Mouse (Mus musculus) CH12.LX (cell line): ENCODE measurements around the gene Kcnc2. TPM values are rescaled to one million over a fixed set of nuclear protein-coding genes. Genes with fewer than 3 reads are reported as not detected.
"Not testable (repeated sequence)": the region's sequence is repeated elsewhere in the genome, so short reads cannot be mapped to it uniquely, and the experiment has no call there.

Experiments used
- DNase-seq: peaks from one replicate; pipeline ENCODE4 v3.0.0-alpha.2; 2013; ENCODE audit errors: extremely low read depth
- H3K27ac ChIP-seq: 2 replicates; pipeline ENCODE4 v1.5.1; 2012; ENCODE audit warnings: low read depth, mild to moderate bottlenecking, control low read depth, moderate library complexity; ENCODE audit not compliant: insufficient read depth
- H3K27me3 ChIP-seq: replicated peaks from 2 replicates; pipeline ENCODE3; 2012; ENCODE audit warnings: inconsistent platforms
- H3K36me3 ChIP-seq, 2 experiments: replicated peaks in 1 of 2; 2 replicates each; pipeline versions ENCODE3 to v1.6.1; 2012; ENCODE audit warnings: inconsistent platforms in 1 of 2, low read length in 1 of 2, mild to moderate bottlenecking in 1 of 2, mixed read lengths in 1 of 2, moderate library complexity in 1 of 2; ENCODE audit not compliant: control insufficient read depth in 1 of 2, insufficient read depth in 1 of 2
- H3K4me1 ChIP-seq, 2 experiments: 2 replicates each; pipeline ENCODE4 v1.6.1; 2012; ENCODE audit warnings: inconsistent platforms in 1 of 2, moderate library complexity in 1 of 2; ENCODE audit not compliant: insufficient read depth in 2 of 2, control insufficient read depth in 1 of 2
- H3K4me2 ChIP-seq: 2 replicates; pipeline ENCODE4 v1.6.1; 2012; ENCODE audit warnings: low read depth, mild to moderate bottlenecking, control low read depth; ENCODE audit not compliant: poor library complexity, insufficient read depth, severe bottlenecking
- H3K4me3 ChIP-seq, 3 experiments: fragments of 150-350 bp in 1 of 3; sonication (generic) in 1 of 3; replicated peaks in 1 of 3; 2 replicates each; pipeline versions ENCODE3 to v1.5.1; 2011 to 2012; ENCODE audit warnings: low read depth in 2 of 3, low read length in 2 of 3, mild to moderate bottlenecking in 2 of 3, moderate library complexity in 2 of 3, control low read depth in 1 of 3, improper control_type of control experiment in 1 of 3, inconsistent platforms in 1 of 3, mixed read lengths in 1 of 3; ENCODE audit not compliant: poor library complexity in 1 of 3
- H3K79me2 ChIP-seq: replicated peaks from 2 replicates; pipeline ENCODE4 v1.6.1; 2012; ENCODE audit warnings: mild to moderate bottlenecking, moderate library complexity; ENCODE audit not compliant: control insufficient read depth, poor library complexity, insufficient read depth, severe bottlenecking; ENCODE audit errors: extremely low read depth
- H3K9ac ChIP-seq: 2 replicates; pipeline ENCODE4 v1.6.1; 2012; ENCODE audit warnings: low read depth, mild to moderate bottlenecking, control low read depth, moderate library complexity; ENCODE audit not compliant: insufficient read depth
- H3K9me3 ChIP-seq: replicated peaks from 2 replicates; pipeline ENCODE3; 2012; ENCODE audit warnings: low read length, inconsistent platforms, mixed read lengths
- CTCF ChIP-seq, 2 experiments: IDR thresholded peaks in 1 of 2; conservative IDR thresholded peaks in 1 of 2; 2 replicates each; pipeline ENCODE4 v1.5.1; 2011 to 2012; ENCODE audit warnings: low read depth in 2 of 2, low read length in 2 of 2, improper control_type of control experiment in 1 of 2, inconsistent platforms in 1 of 2, mild to moderate bottlenecking in 1 of 2, moderate library complexity in 1 of 2
- EP300 ChIP-seq: IDR thresholded peaks from 2 replicates; pipeline ENCODE4 v1.6.1; 2011; ENCODE audit warnings: low read length, improper control_type of control experiment
- HCFC1 ChIP-seq: IDR thresholded peaks from 2 replicates; pipeline ENCODE4 v1.6.1; 2012; ENCODE audit warnings: low read depth, mild to moderate bottlenecking, inconsistent platforms, low read length, improper control_type of control experiment
- MAFK ChIP-seq: IDR thresholded peaks from 2 replicates; pipeline ENCODE4 v1.6.1; 2011; ENCODE audit warnings: low read length, improper control_type of control experiment; ENCODE audit not compliant: insufficient replicate concordance
- MAX ChIP-seq: IDR thresholded peaks from 2 replicates; pipeline ENCODE4 v1.6.1; 2011; ENCODE audit warnings: low read length, improper control_type of control experiment
- MAZ ChIP-seq: IDR thresholded peaks from 2 replicates; pipeline ENCODE4 v1.6.1; 2012; ENCODE audit warnings: low read depth, mild to moderate bottlenecking, inconsistent platforms, low read length, improper control_type of control experiment, moderate library complexity
- NELFE ChIP-seq: IDR thresholded peaks from 2 replicates; pipeline ENCODE4 v1.6.1; 2011; ENCODE audit warnings: low read depth, low read length, improper control_type of control experiment
- POLR2AphosphoS2 ChIP-seq: IDR thresholded peaks from 2 replicates; pipeline ENCODE4 v1.6.1; 2011; ENCODE audit warnings: low read depth, low read length, improper control_type of control experiment
- SMC3 ChIP-seq: IDR thresholded peaks from 2 replicates; pipeline ENCODE4 v1.6.1; 2011; ENCODE audit warnings: low read depth, low read length, improper control_type of control experiment
- TCF12 ChIP-seq: IDR thresholded peaks from 2 replicates; pipeline ENCODE4 v1.6.1; 2014; ENCODE audit warnings: low read depth, mild to moderate bottlenecking, inconsistent platforms, low read length, improper control_type of control experiment
- UBTF ChIP-seq: IDR thresholded peaks from 2 replicates; pipeline ENCODE4 v1.6.1; 2012; ENCODE audit warnings: low read depth, mild to moderate bottlenecking, inconsistent platforms, low read length, improper control_type of control experiment, moderate library complexity
- USF1 ChIP-seq: IDR thresholded peaks from 2 replicates; pipeline ENCODE4 v1.6.1; 2014; ENCODE audit warnings: low read depth, mild to moderate bottlenecking, inconsistent platforms, low read length, improper control_type of control experiment
- dilution Hi-C: fragments of 300-500 bp; cut with MboI; formaldehyde crosslinking; loops from 2 replicates; pipeline ENCODE4 v1.14.3; 2020; ENCODE audit warnings: low sequenced_read_pairs; ENCODE audit not compliant: extremely low pct_unique_long_range_greater_than_20kb, extremely low pct_ligation_motif_present
- in situ Hi-C: fragments of 300-500 bp; cut with MboI; formaldehyde crosslinking; loops from 3 replicates; pipeline ENCODE4 v1.14.3; 2019; ENCODE audit warnings: low sequenced_read_pairs, low pct_ligation_motif_present, low pct_unique_long_range_greater_than_20kb, mixed read lengths
- polyA plus RNA-seq: library from polyadenylated mRNA; unstranded; fragments of >175 nt; gene quantifications from 2 replicates; pipeline ENCODE4 v1.2.1, GENCODE M21; 2012; ENCODE audit warnings: low read depth; ENCODE audit not compliant: insufficient read length
- total RNA-seq, 2 experiments: library from RNA; depleted of rRNA; stranded (reverse); fragments of 300-350 nt in 1 of 2; fragments of >200 nt in 1 of 2; gene quantifications; 2 replicates each; pipeline ENCODE4 v1.2.3; 2012 to 2014

Gene Kcnc2
- total and polyA plus RNA-seq, 3 experiments, result not detected

DNA sequence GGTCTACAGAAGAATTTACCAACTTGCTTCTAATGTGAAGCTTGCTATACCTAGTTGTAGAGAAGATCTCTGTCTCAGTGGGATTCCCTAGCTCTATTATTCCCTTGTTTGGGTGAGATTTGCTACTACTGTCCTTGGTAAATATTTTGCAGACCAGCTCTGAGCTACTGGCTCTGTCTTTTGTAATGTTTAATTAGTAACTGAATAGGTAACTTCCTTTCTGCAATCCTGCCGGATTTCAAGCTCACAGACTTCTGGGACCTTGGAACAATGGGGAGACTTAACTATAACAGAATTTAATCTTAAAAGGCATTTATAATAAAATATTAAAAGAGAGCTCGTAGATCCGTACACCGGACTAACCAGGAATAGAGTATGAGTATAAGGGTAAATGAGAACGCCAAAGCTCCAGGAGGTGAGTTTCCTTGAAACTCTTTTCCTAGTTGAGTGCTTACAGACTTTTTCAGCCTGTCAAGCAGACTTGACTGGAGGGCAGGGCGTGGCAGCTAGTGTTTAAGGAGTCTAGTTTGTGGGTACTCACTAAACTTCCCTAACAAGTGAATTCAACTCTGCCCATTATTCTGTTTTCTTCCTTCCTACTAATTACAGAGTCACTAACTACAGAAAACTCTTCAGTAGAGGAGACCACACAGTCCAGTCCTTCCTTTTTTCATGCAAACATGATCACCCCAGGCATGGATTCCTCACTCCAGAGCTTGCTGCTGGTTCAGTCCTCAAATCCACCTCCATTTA lies 41.7 kb upstream of the Kcnc2 start:
- H3K27ac ChIP-seq, H3K4me1 ChIP-seq, DNase-seq, H3K27me3 ChIP-seq, dilution Hi-C loops, H3K9ac ChIP-seq, H3K79me2 ChIP-seq, H3K4me3 ChIP-seq, in situ Hi-C loops, H3K9me3 ChIP-seq, H3K36me3 ChIP-seq, H3K4me2 ChIP-seq: not testable (repeated sequence)

DNA sequence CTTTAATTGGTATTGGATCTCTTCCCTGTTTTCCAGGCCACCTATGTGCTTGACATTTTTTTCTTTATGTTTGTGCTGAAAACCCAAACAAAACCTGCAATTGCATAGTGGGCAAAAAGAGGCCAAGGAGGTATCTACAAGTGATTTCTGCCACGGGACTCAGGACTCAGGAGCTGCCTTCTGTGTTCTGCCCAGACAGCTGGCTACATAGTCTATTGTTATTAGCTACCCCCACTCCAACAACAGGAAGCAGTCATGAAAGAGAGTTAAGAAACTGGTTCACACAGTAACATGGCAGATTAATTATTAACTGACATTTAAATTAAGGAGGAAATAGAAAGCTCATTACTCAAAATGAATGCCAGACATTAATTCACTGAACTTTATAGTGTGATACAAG lies 38.2 kb upstream of the Kcnc2 start:
- H3K27ac ChIP-seq, H3K4me3 ChIP-seq, in situ Hi-C loops, dilution Hi-C loops, DNase-seq, H3K36me3 ChIP-seq, H3K4me2 ChIP-seq, H3K9ac ChIP-seq, H3K79me2 ChIP-seq, H3K4me1 ChIP-seq, H3K27me3 ChIP-seq, H3K9me3 ChIP-seq: not testable (repeated sequence)

DNA sequence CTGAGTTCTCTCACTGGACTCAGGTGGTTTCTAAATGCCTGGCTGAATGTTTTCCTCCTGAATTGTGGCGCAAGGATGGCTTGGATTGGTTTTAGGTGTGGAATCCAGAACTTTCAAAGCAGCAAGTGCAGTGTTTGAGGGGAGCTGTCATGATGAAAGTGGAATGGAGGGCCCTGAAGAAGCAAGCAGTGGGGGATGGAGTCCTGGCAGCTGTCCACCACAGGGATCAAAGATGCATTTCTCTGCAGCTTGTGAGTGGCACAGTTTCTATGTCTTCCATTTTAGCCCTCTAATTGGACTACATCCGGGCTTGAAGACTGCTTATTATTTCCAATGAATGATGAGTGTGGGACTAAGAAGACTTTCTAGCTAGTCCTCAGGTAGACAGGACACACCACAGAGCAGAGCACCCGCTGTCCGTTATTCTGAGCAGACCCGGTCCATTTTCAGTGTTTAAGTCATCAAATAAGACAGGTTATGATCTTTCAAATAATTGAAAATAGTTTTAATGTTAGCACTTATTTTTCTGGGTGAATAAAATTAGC lies 35.5 kb upstream of the Kcnc2 start:
- dilution Hi-C loops, DNase-seq: not testable (repeated sequence)

DNA sequence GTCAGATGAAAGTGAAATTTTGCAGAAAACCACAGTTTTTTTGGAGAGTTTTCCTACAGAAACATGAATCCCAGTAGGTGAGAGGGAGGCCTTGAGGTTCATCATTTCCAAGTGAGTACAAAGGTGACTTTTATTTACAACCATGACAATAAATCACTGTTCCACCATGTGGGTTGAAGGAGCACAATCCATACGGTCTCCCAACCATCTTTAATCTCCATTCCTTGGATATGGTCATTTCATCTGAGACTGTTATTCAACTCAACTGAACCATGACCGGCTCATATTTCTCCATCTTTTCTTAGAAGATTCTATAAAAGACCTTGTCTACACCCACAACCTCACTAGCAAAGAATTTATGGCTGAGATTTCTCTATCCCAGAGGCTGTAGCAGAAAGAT lies 22.6 kb upstream of the Kcnc2 start:
- no peak for TF ChIP-seq MAX
- TF ChIP-seq NELFE, result no peak
- no peak for TF ChIP-seq MAZ
- TF ChIP-seq TCF12, result no peak
- no peak for TF ChIP-seq MAFK
- no peak for TF ChIP-seq UBTF
- TF ChIP-seq POLR2AphosphoS2, result no peak
- no peak for TF ChIP-seq HCFC1
- no peak for TF ChIP-seq SMC3
- TF ChIP-seq CTCF (conservative IDR thresholded peaks at IDR 0.05 in 1 of 2, IDR thresholded peaks at IDR 0.05 in 1 of 2; ENCODE audit: low read depth in 2 of 2, low read length in 2 of 2), result no peak
- TF ChIP-seq EP300, result no peak
- TF ChIP-seq USF1, result no peak
- dilution Hi-C loops, result no loop called here
- H3K4me1 ChIP-seq, result no peaks in the 10 kb centered on the region
- H3K4me3 ChIP-seq, result no peak overlapping the region
- H3K27me3 ChIP-seq, result no peaks in the 10 kb centered on the region
- H3K36me3 ChIP-seq, result no peaks in the 10 kb centered on the region
- no peak for DNase-seq
- H3K27ac ChIP-seq, result no peak overlapping the region
- no peaks in the 10 kb centered on the region for H3K79me2 ChIP-seq
- H3K4me2 ChIP-seq, result no peak overlapping the region
- in situ Hi-C loops, result no loop called here
- no peaks in the 10 kb centered on the region for H3K9me3 ChIP-seq
- no peak overlapping the region for H3K9ac ChIP-seq

More for the DNA sequence above, 35.5 kb upstream of the Kcnc2 start:
- H3K4me2 ChIP-seq, H3K79me2 ChIP-seq, H3K9me3 ChIP-seq, in situ Hi-C loops, H3K27me3 ChIP-seq, H3K4me1 ChIP-seq, H3K27ac ChIP-seq, H3K9ac ChIP-seq, H3K36me3 ChIP-seq, H3K4me3 ChIP-seq: not testable (repeated sequence)
